Mouse (Mus musculus) myocyte (in vitro differentiated cells): Measurements from ENCODE around the gene Paxx. TPM values are rescaled to one million over a fixed set of nuclear protein-coding genes. Genes with fewer than 3 reads are reported as not detected.
A peak's percentile ranks its signal among the peaks of the same experiment; 100 is the strongest.

Experiments used
- H3K27me3 ChIP-seq: one replicate; pipeline ENCODE4 v1.6.1; 2011; ENCODE audit not compliant: control insufficient read depth, insufficient read depth, insufficient read length
- H3K36me3 ChIP-seq: one replicate; pipeline ENCODE4 v1.6.1; 2011; ENCODE audit not compliant: control insufficient read depth, insufficient read depth
- H3K4me2 ChIP-seq: one replicate; pipeline ENCODE4 v1.6.1; 2011; ENCODE audit warnings: low read depth, control low read depth
- H3K4me3 ChIP-seq: one replicate; pipeline ENCODE4 v1.5.1; 2011; ENCODE audit warnings: mild to moderate bottlenecking, control low read depth, moderate library complexity
- H3K79me2 ChIP-seq: one replicate; pipeline ENCODE4 v1.6.1; 2011; ENCODE audit not compliant: control insufficient read depth, insufficient read depth
- H3ac ChIP-seq: one replicate; pipeline ENCODE4 v1.6.1; 2011; ENCODE audit not compliant: control insufficient read depth, insufficient read length
- CEBPB ChIP-seq: IDR thresholded peaks from 2 replicates; pipeline ENCODE4 v1.6.1; 2011; ENCODE audit warnings: mild to moderate bottlenecking, moderate library complexity; ENCODE audit not compliant: poor library complexity, insufficient read depth, severe bottlenecking
- E2F4 ChIP-seq: IDR thresholded peaks from one replicate; pipeline ENCODE4 v1.6.1; 2011; ENCODE audit warnings: mild to moderate bottlenecking, control low read depth, moderate library complexity; ENCODE audit not compliant: insufficient read depth
- MAX ChIP-seq: IDR thresholded peaks from one replicate; pipeline ENCODE4 v1.6.1; 2011; ENCODE audit warnings: low read depth, mild to moderate bottlenecking, control low read depth
- MYOD1 ChIP-seq, 3 experiments: IDR thresholded peaks; one replicate each; pipeline ENCODE4 v1.6.1; 2011; ENCODE audit warnings: control low read depth in 2 of 3, low read depth in 2 of 3, mild to moderate bottlenecking in 2 of 3, moderate library complexity in 1 of 3; ENCODE audit not compliant: insufficient read length in 2 of 3, control insufficient read depth in 1 of 3
- MYOG ChIP-seq, 3 experiments: IDR thresholded peaks; one replicate each; pipeline ENCODE4 v1.6.1; 2011; ENCODE audit warnings: control low read depth in 2 of 3, low read depth in 2 of 3, mild to moderate bottlenecking in 2 of 3; ENCODE audit not compliant: insufficient read length in 2 of 3, control insufficient read depth in 1 of 3, insufficient read depth in 1 of 3
- POLR2A ChIP-seq: IDR thresholded peaks from one replicate; pipeline ENCODE4 v1.6.1; 2011; ENCODE audit warnings: low read depth, mild to moderate bottlenecking, control low read depth, moderate library complexity; ENCODE audit not compliant: insufficient read length
- POLR2AphosphoS2 ChIP-seq: IDR thresholded peaks from one replicate; pipeline ENCODE4 v1.6.1; 2011; ENCODE audit warnings: low read depth, control low read depth; ENCODE audit not compliant: insufficient read length
- REST ChIP-seq: IDR thresholded peaks from one replicate; pipeline ENCODE4 v1.6.1; 2011; ENCODE audit warnings: mild to moderate bottlenecking, control low read depth, moderate library complexity; ENCODE audit not compliant: insufficient read depth, insufficient read length
- SRF ChIP-seq: IDR thresholded peaks from one replicate; pipeline ENCODE4 v1.6.1; 2011; ENCODE audit warnings: low read depth; ENCODE audit not compliant: control insufficient read depth, insufficient read length
- TCF12 ChIP-seq: IDR thresholded peaks from one replicate; pipeline ENCODE4 v1.6.1; 2011; ENCODE audit warnings: mild to moderate bottlenecking, control low read depth; ENCODE audit not compliant: poor library complexity, insufficient read depth, severe bottlenecking
- TCF3 ChIP-seq: IDR thresholded peaks from one replicate; pipeline ENCODE4 v1.6.1; 2011; ENCODE audit warnings: low read depth, control low read depth; ENCODE audit not compliant: insufficient read length
- USF1 ChIP-seq: IDR thresholded peaks from one replicate; pipeline ENCODE4 v1.6.1; 2011; ENCODE audit warnings: low read depth, mild to moderate bottlenecking, control low read depth, moderate library complexity
- polyA plus RNA-seq: library from polyadenylated mRNA; unstranded; fragments of >200 nt; fragmentation: generic; extraction: Trizol; gene quantifications from one replicate; pipeline ENCODE4 v1.2.1, GENCODE M21; 2012; ENCODE audit warnings: missing spikeins

Gene Paxx
- polyA plus RNA-seq, 1 experiment, result 64.3 TPM

GRCm38 (mm10) chr2:25465816-25466635 is 5.1 kb upstream of the Paxx start:
- Histone ChIP-seq H3K27me3 (no peaks in the 10 kb centered on the region), H3ac (no peak overlapping the region)
- TF ChIP-seq USF1 (peak; percentile 51), TCF3 (no peak), MYOG (IDR thresholded peaks at IDR 0.05; ENCODE audit: control insufficient read depth in 1 of 3, insufficient read depth in 1 of 3, insufficient read length in 2 of 3, low read depth in 2 of 3) (no peak)

GRCm38 (mm10) chr2:25465256-25465655 is 4.4 kb upstream of the Paxx start:
- Histone ChIP-seq H3K27me3 (no peaks in the 10 kb centered on the region), H3K4me3 (no peak overlapping the region), H3ac (no peak overlapping the region), H3K4me2 (no peak overlapping the region), H3K79me2 (no peaks in the 10 kb centered on the region), H3K36me3 (no peaks in the 10 kb centered on the region)
- no peak for TF ChIP-seq POLR2AphosphoS2
- no peak for TF ChIP-seq USF1
- no peak for TF ChIP-seq MYOD1 (IDR thresholded peaks at IDR 0.05; ENCODE audit: control insufficient read depth in 1 of 3, insufficient read length in 2 of 3, low read depth in 2 of 3)

More at GRCm38 (mm10) chr2:25465816-25466635, 5.1 kb upstream of the Paxx start:
- Histone ChIP-seq H3K36me3 (no peaks in the 10 kb centered on the region), H3K4me3 (no peak overlapping the region), H3K79me2 (no peaks in the 10 kb centered on the region), H3K4me2 (no peak overlapping the region)

- Histone ChIP-seq H3K79me2 (no peaks in the 10 kb centered on the region), H3K36me3 (no peaks in the 10 kb centered on the region), H3K4me3 (no peak overlapping the region), H3K4me2 (no peak overlapping the region), H3ac (no peak overlapping the region), H3K27me3 (no peaks in the 10 kb centered on the region)
- TF ChIP-seq CEBPB (no peak), REST (no peak), USF1 (no peak)
These were observed 2.7 kb upstream of the Paxx start for GRCm38 (mm10) chr2:25463630-25464029.

GRCm38 (mm10) chr2:25461407-25461806 is 513 bp upstream of the Paxx start:
- Histone ChIP-seq H3K79me2 (no peaks in the 10 kb centered on the region), H3ac (no peak overlapping the region), H3K36me3 (no peaks in the 10 kb centered on the region), H3K4me2 (peak overlapping the region; percentile 85), H3K4me3 (peak overlapping the region; percentile 69), H3K27me3 (no peaks in the 10 kb centered on the region)
- TF ChIP-seq SRF (no peak), CEBPB (no peak), TCF12 (no peak), MYOD1 (IDR thresholded peaks at IDR 0.05; ENCODE audit: control insufficient read depth in 1 of 3, insufficient read length in 2 of 3, low read depth in 2 of 3) (no peak)

GRCm38 (mm10) chr2:25460135-25460534 is 759 bp downstream of the Paxx start:
- peak overlapping the region; percentile 57 for H3ac ChIP-seq
- H3K79me2 ChIP-seq, result no peaks in the 10 kb centered on the region
- H3K4me2 ChIP-seq, result peak overlapping the region; percentile 94
- no peak for TF ChIP-seq MAX
- no peak for TF ChIP-seq MYOD1 (IDR thresholded peaks at IDR 0.05; ENCODE audit: control insufficient read depth in 1 of 3, insufficient read length in 2 of 3, low read depth in 2 of 3)
- TF ChIP-seq USF1, result no peak
- no peaks in the 10 kb centered on the region for H3K36me3 ChIP-seq
- H3K4me3 ChIP-seq, result peak overlapping the region; percentile 69
- no peaks in the 10 kb centered on the region for H3K27me3 ChIP-seq

GRCm38 (mm10) chr2:25458911-25459310 is 2.0 kb downstream of the Paxx start:
- H3K27me3 ChIP-seq, result no peaks in the 10 kb centered on the region
- H3K36me3 ChIP-seq, result no peaks in the 10 kb centered on the region
- H3K4me2 ChIP-seq, result peak overlapping the region; percentile 94
- no peak overlapping the region for H3ac ChIP-seq
- TF ChIP-seq TCF3, result no peak
- TF ChIP-seq MYOD1 (IDR thresholded peaks at IDR 0.05; ENCODE audit: control insufficient read depth in 1 of 3, insufficient read length in 2 of 3, low read depth in 2 of 3), result no peak
- TF ChIP-seq MAX, result no peak
- no peak for TF ChIP-seq POLR2A
- no peak for TF ChIP-seq POLR2AphosphoS2
- no peak for TF ChIP-seq REST
- TF ChIP-seq TCF12, result no peak
- no peak for TF ChIP-seq E2F4
- TF ChIP-seq MYOG (IDR thresholded peaks at IDR 0.05; ENCODE audit: control insufficient read depth in 1 of 3, insufficient read depth in 1 of 3, insufficient read length in 2 of 3, low read depth in 2 of 3), result no peak
- TF ChIP-seq CEBPB, result no peak
- TF ChIP-seq SRF, result no peak
- TF ChIP-seq USF1, result no peak
- peak overlapping the region; percentile 69 for H3K4me3 ChIP-seq
- no peaks in the 10 kb centered on the region for H3K79me2 ChIP-seq
